Mouse (Mus musculus): Measurements from ENCODE around the gene Cdcp1. TPM values are rescaled to one million over a fixed set of nuclear protein-coding genes. Genes with fewer than 3 reads are reported as not detected.

Cdcp1 gene
- polyA plus RNA-seq, 1 experiment = 17.9 TPM

- Histone ChIP-seq H3K36me3 (ENCODE audit: control insufficient read depth, insufficient read depth, low read length) (no peaks in the 10 kb centered on the region), H3K4me3 (ENCODE audit: insufficient read depth, low read depth, low read length) (no peak overlapping the region), H3K27me3 (replicated peaks; ENCODE audit: control insufficient read depth, insufficient read depth, low read length) (no peaks in the 10 kb centered on the region), H3K27ac (ENCODE audit: insufficient read depth, low read depth, low read length) (no peak overlapping the region), H3K4me1 (ENCODE audit: control insufficient read depth, insufficient read depth, low read length) (no peaks in the 10 kb centered on the region)
- TF ChIP-seq POLR2A (IDR thresholded peaks at IDR 0.05; ENCODE audit: low read depth, low read length) = no peak
- no peak for TF ChIP-seq CTCF (conservative IDR thresholded peaks at IDR 0.05; ENCODE audit: insufficient read depth, insufficient read length, low read depth, low read length)
- DNase-seq = no peak
- WGBS = 91% methylated on average over 4 of the region's 4 CpGs
Observed at GRCm38 (mm10) chr9:123245146-123245545, 29.3 kb upstream of the Cdcp1 start.

- Histone ChIP-seq H3K36me3 (ENCODE audit: control insufficient read depth, insufficient read depth, low read length) (no peaks in the 10 kb centered on the region), H3K27ac (ENCODE audit: insufficient read depth, low read depth, low read length) (no peak overlapping the region), H3K27me3 (replicated peaks; ENCODE audit: control insufficient read depth, insufficient read depth, low read length) (no peaks in the 10 kb centered on the region), H3K4me3 (ENCODE audit: insufficient read depth, low read depth, low read length) (no peak overlapping the region), H3K4me1 (ENCODE audit: control insufficient read depth, insufficient read depth, low read length) (0 out of 2 replicates have a peak, but pooled peaks cover 3% of the 10 kb centered on the region)
- DNase-seq = no peak
- TF ChIP-seq CTCF (conservative IDR thresholded peaks at IDR 0.05; ENCODE audit: insufficient read depth, insufficient read length, low read depth, low read length) (no peak), POLR2A (IDR thresholded peaks at IDR 0.05; ENCODE audit: low read depth, low read length) (no peak)
- 38% methylated on average over 10 of the region's 10 CpGs for WGBS
Observed at GRCm38 (mm10) chr9:123243988-123244387, 28.1 kb upstream of the Cdcp1 start.

DNA sequence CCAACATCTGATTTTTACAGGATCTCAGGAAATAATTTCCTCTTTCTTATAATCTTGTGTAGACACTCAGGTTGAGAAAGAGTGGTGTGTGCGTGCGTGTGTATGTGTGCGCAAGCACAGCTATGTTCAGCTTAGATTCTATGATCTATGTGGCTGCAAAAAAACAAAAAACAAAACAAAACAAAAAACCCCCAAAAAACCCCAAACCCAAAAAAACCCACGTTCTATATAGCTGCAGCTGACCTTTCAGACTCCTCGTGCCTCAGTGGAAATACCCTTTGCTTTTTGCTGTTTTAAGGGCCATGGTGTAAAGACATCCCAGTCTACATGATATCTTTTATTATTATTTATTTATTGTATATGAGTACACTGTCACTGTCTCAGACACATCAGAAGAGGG lies 25.4 kb upstream of the Cdcp1 start:
- H3K4me3 ChIP-seq (ENCODE audit: insufficient read depth, low read depth, low read length) = no peak overlapping the region
- no peaks in the 10 kb centered on the region for H3K36me3 ChIP-seq (ENCODE audit: control insufficient read depth, insufficient read depth, low read length)
- H3K4me1 ChIP-seq (ENCODE audit: control insufficient read depth, insufficient read depth, low read length) = peaks cover 7% of the 10 kb centered on the region
- no peak overlapping the region for H3K27ac ChIP-seq (ENCODE audit: insufficient read depth, low read depth, low read length)
- no peak for TF ChIP-seq CTCF (conservative IDR thresholded peaks at IDR 0.05; ENCODE audit: insufficient read depth, insufficient read length, low read depth, low read length)
- no peak for TF ChIP-seq POLR2A (IDR thresholded peaks at IDR 0.05; ENCODE audit: low read depth, low read length)
- H3K27me3 ChIP-seq (replicated peaks; ENCODE audit: control insufficient read depth, insufficient read depth, low read length) = no peaks in the 10 kb centered on the region
- 98% methylated on average over 5 of the region's 5 CpGs for WGBS
- DNase-seq = no peak

DNA sequence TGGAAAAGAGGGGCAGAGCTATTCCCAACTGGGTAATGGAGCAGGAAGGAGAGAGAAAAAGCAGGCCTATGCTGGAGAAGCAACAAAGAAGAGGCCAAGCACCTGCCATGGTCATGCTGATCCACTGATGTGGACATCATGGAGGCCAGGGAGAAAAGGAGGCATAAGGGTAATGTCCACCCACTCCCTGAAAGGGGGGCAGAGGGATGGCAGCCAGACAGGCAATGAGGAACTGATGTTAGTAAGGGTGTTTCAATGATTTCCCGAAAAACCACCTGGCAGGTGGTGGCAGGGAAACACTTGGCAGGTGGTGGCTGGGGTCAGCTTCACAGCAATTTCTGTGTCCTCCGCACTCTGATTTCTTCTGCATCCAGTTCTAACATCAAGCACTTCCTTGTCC lies 24.9 kb upstream of the Cdcp1 start:
- H3K4me3 ChIP-seq (ENCODE audit: insufficient read depth, low read depth, low read length) = no peak overlapping the region
- TF ChIP-seq POLR2A (IDR thresholded peaks at IDR 0.05; ENCODE audit: low read depth, low read length) (no peak), CTCF (conservative IDR thresholded peaks at IDR 0.05; ENCODE audit: insufficient read depth, insufficient read length, low read depth, low read length) (no peak)
- no peak for DNase-seq
- H3K27me3 ChIP-seq (replicated peaks; ENCODE audit: control insufficient read depth, insufficient read depth, low read length) = no peaks in the 10 kb centered on the region
- H3K36me3 ChIP-seq (ENCODE audit: control insufficient read depth, insufficient read depth, low read length) = no peaks in the 10 kb centered on the region
- H3K27ac ChIP-seq (ENCODE audit: insufficient read depth, low read depth, low read length) = no peak overlapping the region
- 90% methylated on average over 2 of the region's 2 CpGs for WGBS
- H3K4me1 ChIP-seq (ENCODE audit: control insufficient read depth, insufficient read depth, low read length) = peaks cover 7% of the 10 kb centered on the region

- Histone ChIP-seq H3K36me3 (ENCODE audit: control insufficient read depth, insufficient read depth, low read length) (no peaks in the 10 kb centered on the region), H3K27ac (ENCODE audit: insufficient read depth, low read depth, low read length) (no peak overlapping the region), H3K27me3 (replicated peaks; ENCODE audit: control insufficient read depth, insufficient read depth, low read length) (no peaks in the 10 kb centered on the region), H3K4me1 (ENCODE audit: control insufficient read depth, insufficient read depth, low read length) (peaks cover 7% of the 10 kb centered on the region), H3K4me3 (ENCODE audit: insufficient read depth, low read depth, low read length) (no peak overlapping the region)
- WGBS = over 99% methylated on average over 5 of the region's 5 CpGs
- no peak for TF ChIP-seq CTCF (conservative IDR thresholded peaks at IDR 0.05; ENCODE audit: insufficient read depth, insufficient read length, low read depth, low read length)
- no peak for TF ChIP-seq POLR2A (IDR thresholded peaks at IDR 0.05; ENCODE audit: low read depth, low read length)
- DNase-seq = no peak
Observed at GRCm38 (mm10) chr9:123240271-123240670, 24.4 kb upstream of the Cdcp1 start.

DNA sequence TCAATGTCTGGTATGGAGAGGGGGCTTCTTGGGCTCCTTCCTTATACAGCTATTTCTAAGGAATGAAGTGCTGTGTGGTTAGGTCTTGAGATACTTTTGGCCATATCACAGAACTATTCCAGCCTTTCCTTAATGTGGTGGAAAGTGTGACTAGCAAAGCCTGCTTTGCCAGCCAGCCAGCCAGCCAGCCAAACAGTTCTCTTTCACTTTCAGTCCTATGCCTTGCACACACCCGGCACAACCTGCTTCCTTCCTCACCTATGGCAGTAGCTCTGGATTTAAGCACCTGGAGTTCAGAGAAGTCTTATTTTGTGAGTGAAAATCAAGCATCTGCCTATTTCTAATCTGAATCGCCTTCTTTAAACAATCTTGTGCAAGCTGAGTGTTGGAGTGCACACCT lies 23.8 kb upstream of the Cdcp1 start:
- 76% methylated on average over 2 of the region's 2 CpGs for WGBS
- Histone ChIP-seq H3K36me3 (ENCODE audit: control insufficient read depth, insufficient read depth, low read length) (no peaks in the 10 kb centered on the region), H3K27me3 (replicated peaks; ENCODE audit: control insufficient read depth, insufficient read depth, low read length) (no peaks in the 10 kb centered on the region), H3K4me3 (ENCODE audit: insufficient read depth, low read depth, low read length) (no peak overlapping the region), H3K4me1 (ENCODE audit: control insufficient read depth, insufficient read depth, low read length) (peaks cover 7% of the 10 kb centered on the region), H3K27ac (ENCODE audit: insufficient read depth, low read depth, low read length) (no peak overlapping the region)
- DNase-seq = no peak
- TF ChIP-seq CTCF (conservative IDR thresholded peaks at IDR 0.05; ENCODE audit: insufficient read depth, insufficient read length, low read depth, low read length) (no peak), POLR2A (IDR thresholded peaks at IDR 0.05; ENCODE audit: low read depth, low read length) (no peak)

DNA sequence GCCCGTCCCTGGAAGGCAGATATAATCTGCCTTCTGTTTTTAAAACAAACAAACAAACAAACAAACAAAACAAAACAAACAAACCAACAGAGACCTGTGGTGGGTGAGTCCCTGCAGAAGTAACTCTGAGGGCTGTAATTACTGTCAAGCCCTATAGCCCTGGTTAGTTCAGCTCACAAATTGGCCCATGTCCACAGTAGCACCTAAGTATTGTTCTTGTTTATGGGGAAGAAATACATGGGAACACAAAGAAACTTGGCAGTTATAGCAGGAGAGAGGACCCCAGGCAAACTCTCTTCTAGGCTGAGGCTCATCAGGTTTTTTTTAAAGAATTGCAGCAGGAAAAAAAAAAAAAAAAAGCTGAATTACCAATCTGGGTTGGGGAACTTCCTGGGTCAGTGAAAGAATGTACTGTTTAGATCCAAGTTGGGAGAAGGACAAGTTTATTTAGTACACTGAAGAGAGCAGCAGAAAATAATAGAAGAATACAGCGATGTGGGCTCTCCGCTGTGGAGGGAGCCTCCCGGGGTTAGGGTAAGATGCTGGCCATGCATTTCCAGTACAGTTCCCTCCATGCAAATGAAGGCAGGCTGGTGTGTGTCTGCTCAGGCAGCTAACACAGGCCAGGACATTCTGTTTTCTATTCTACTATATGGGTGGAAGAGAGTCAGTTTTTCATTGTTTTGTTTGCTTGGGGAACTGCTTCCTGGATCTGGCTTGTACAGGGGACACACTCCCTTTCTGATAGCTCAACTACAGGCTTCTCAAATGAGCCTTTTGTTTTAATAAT lies 22.6 kb upstream of the Cdcp1 start:
- Histone ChIP-seq H3K4me3 (ENCODE audit: insufficient read depth, low read depth, low read length) (no peak overlapping the region), H3K27me3 (replicated peaks; ENCODE audit: control insufficient read depth, insufficient read depth, low read length) (no peaks in the 10 kb centered on the region), H3K27ac (ENCODE audit: insufficient read depth, low read depth, low read length) (peak overlapping the region; percentile 34), H3K36me3 (ENCODE audit: control insufficient read depth, insufficient read depth, low read length) (no peaks in the 10 kb centered on the region), H3K4me1 (ENCODE audit: control insufficient read depth, insufficient read depth, low read length) (peaks cover 7% of the 10 kb centered on the region)
- TF ChIP-seq CTCF (conservative IDR thresholded peaks at IDR 0.05; ENCODE audit: insufficient read depth, insufficient read length, low read depth, low read length) (no peak), POLR2A (IDR thresholded peaks at IDR 0.05; ENCODE audit: low read depth, low read length) (no peak)
- 42% methylated on average over 4 of the region's 4 CpGs for WGBS
- peak; percentile 19 for DNase-seq

Measured in kidney, adult 2 months (tissue).